Mouse (Mus musculus): ENCODE measurements around the gene Ccl7. TPM values are rescaled to one million over a fixed set of nuclear protein-coding genes. Genes with fewer than 3 reads are reported as not detected.

Ccl7 gene
- polyA plus RNA-seq, 1 experiment: not detected

DNA sequence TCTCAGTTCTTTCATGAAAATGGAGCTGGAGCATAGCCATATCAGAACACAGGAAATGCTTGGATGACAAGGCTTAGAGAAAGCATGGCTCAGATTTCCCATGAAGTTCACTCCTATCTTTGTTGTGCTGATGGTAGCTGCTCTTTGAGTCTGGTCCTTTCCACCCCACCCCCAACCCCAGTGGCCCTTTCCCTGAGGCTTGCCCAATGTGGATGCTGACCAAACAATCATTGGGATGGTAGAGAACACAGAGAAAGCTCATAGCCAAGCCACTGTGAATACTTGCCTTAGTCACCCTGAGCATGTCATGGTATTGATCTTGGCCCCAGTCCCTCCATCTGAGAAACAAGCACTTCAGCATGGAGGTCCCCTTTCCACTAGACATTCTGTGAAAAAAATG is 13.4 kb upstream of the Ccl7 start:
- Histone ChIP-seq H3K4me1 (no peaks in the 10 kb centered on the region), H3K4me3 (replicated peaks) (no peak overlapping the region), H3K36me3 (replicated peaks; ENCODE audit: low read length) (no peaks in the 10 kb centered on the region), H3K9me3 (no peaks in the 10 kb centered on the region), H3K27me3 (replicated peaks) (peaks cover 4% of the 10 kb centered on the region)
- TF ChIP-seq FLI1 (IDR thresholded peaks at IDR 0.05; ENCODE audit: low read length): no peak
- TF ChIP-seq GATA1 (IDR thresholded peaks at IDR 0.05; ENCODE audit: borderline replicate concordance, low read length): no peak

DNA sequence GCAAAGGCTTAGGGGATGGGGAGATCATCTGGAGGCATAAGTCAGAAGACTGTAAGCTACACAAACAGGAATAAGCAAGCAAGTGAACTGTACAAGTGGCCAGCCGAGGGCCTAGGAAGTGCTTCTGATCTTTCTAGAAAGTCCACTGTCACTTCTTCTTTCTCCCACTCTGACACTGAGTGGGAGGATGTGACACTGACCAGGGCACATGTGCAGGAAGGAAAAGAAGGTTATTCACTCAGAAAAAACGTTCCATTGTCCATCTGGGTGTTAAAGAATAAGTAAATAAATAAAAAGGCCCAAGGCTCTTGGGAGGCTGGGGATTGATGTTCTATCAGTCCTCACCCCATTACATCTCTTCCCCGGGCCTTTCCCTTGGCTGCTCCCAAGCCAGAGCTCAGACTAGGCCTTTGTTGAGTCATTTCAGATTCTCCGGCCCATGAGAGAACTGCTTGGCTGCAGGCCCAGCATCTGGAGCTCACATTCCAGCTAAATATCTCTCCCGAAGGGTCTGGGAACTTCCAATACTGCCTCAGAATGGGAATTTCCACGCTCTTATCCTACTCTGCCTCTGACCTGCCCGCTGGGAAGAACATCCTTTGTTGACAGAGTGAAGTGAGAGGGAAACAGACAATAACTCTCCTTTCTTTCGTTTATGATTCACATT is 12.7 kb upstream of the Ccl7 start:
- Histone ChIP-seq H3K9me3 (no peaks in the 10 kb centered on the region), H3K27me3 (replicated peaks) (peaks cover 4% of the 10 kb centered on the region), H3K4me1 (no peaks in the 10 kb centered on the region), H3K36me3 (replicated peaks; ENCODE audit: low read length) (no peaks in the 10 kb centered on the region), H3K4me3 (replicated peaks) (no peak overlapping the region)
- TF ChIP-seq FLI1 (IDR thresholded peaks at IDR 0.05; ENCODE audit: low read length) (no peak), GATA1 (IDR thresholded peaks at IDR 0.05; ENCODE audit: borderline replicate concordance, low read length) (no peak)

DNA sequence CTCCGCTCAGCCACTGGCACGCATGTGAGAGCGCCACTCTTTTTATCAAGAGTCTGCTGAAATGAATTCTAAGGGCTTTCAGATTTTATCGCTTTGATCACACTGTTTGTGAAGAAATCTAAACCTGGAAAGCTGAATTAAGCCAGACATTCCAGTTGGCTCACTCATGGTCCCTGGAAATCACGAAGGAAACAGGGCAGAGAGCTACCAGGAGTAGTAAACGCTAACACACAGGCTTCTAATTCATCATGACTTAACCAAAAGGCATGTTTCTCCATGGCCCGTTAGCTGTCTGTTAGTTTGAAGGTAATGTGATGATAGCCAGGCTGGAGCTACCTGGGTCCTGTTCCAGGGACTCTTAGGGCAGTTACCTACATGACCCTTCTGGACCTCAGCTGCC is 11.1 kb upstream of the Ccl7 start:
- H3K4me3 ChIP-seq (replicated peaks): no peak overlapping the region
- H3K27me3 ChIP-seq (replicated peaks): peaks cover 2% of the 10 kb centered on the region
- H3K36me3 ChIP-seq (replicated peaks; ENCODE audit: low read length): no peaks in the 10 kb centered on the region
- H3K9me3 ChIP-seq: no peaks in the 10 kb centered on the region
- H3K4me1 ChIP-seq: no peaks in the 10 kb centered on the region
- no peak for TF ChIP-seq GATA1 (IDR thresholded peaks at IDR 0.05; ENCODE audit: borderline replicate concordance, low read length)
- no peak for TF ChIP-seq FLI1 (IDR thresholded peaks at IDR 0.05; ENCODE audit: low read length)

DNA sequence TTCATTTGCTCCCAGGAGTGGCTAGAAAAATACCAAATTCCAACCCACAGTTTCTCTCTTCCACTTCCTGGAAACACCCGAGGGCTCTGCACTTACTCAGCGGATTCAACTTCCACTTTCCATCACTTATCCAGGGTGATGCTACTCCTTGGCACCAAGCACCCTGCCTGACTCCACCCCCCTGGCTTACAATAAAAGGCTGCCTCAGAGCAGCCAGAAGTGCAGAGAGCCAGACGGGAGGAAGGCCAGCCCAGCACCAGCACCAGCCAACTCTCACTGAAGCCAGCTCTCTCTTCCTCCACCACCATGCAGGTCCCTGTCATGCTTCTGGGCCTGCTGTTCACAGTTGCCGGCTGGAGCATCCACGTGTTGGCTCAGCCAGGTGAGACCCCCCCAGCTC is 10.2 kb upstream of the Ccl7 start, which contains the start of gene Ccl2:
Gene Ccl2, plus strand, starts transcription at position 216 of the 400 bp plus-strand sequence.
- Histone ChIP-seq H3K4me1 (no peaks in the 10 kb centered on the region), H3K27me3 (replicated peaks) (peaks cover 2% of the 10 kb centered on the region), H3K4me3 (replicated peaks) (no peak within 1 kb of the TSS), H3K9me3 (no peaks in the 10 kb centered on the region), H3K36me3 (replicated peaks; ENCODE audit: low read length) (no peaks in the 10 kb centered on the region)
- TF ChIP-seq GATA1 (IDR thresholded peaks at IDR 0.05; ENCODE audit: borderline replicate concordance, low read length): no peak
- no peak for TF ChIP-seq FLI1 (IDR thresholded peaks at IDR 0.05; ENCODE audit: low read length)

DNA sequence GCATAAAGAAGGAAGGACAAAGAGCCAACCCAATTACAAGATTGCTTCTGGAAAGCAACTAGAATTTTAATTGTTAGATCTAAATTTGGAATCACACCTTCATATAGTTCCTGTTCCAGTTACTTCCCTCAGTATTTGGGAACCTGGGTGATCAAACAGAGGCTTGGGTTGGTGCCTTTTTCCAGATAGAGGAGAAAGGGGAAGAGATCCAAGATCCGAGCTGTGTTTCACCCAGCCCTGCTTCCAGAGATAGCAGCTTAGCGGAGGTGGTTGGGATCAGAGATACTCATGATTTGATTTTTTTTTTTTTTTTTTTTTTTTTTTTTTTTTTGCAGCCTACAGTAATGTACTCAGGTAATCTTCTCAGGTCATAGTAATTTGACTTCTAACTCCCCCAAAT is 9.7 kb upstream of the Ccl7 start:
- H3K4me3 ChIP-seq (replicated peaks): no peak overlapping the region
- no peak for TF ChIP-seq GATA1 (IDR thresholded peaks at IDR 0.05; ENCODE audit: borderline replicate concordance, low read length)
- no peaks in the 10 kb centered on the region for H3K4me1 ChIP-seq
- H3K27me3 ChIP-seq (replicated peaks): peaks cover 2% of the 10 kb centered on the region
- no peaks in the 10 kb centered on the region for H3K9me3 ChIP-seq
- H3K36me3 ChIP-seq (replicated peaks; ENCODE audit: low read length): no peaks in the 10 kb centered on the region

DNA sequence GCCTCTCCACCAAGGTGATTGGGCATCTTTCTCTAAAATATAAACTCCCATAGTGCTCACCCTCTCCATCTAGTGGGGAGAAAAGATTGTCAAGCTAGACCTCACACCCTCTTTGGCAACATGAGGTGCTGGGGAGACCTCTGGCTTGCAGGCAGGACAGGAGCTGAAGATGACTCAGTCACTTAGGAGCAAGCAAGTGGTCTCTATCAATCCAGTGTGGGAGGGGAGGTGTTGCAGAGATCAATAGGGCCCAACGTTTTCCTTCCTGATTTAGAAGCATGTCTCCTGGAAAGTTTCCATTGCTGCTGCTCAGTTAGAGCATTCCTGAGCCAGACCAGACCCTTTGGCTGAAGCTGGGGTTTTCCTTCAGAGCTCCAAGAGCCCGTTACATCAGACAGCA is 7.0 kb upstream of the Ccl7 start, which contains the start of gene Gm17268:
Gene Gm17268, minus strand, starts transcription at position 28 of the 400 bp plus-strand sequence.
- no peak for TF ChIP-seq GATA1 (IDR thresholded peaks at IDR 0.05; ENCODE audit: borderline replicate concordance, low read length)
- no peak for TF ChIP-seq FLI1 (IDR thresholded peaks at IDR 0.05; ENCODE audit: low read length)
- no peaks in the 10 kb centered on the region for H3K36me3 ChIP-seq (replicated peaks; ENCODE audit: low read length)
- no peak within 1 kb of the TSS for H3K4me3 ChIP-seq (replicated peaks)
- no peaks in the 10 kb centered on the region for H3K4me1 ChIP-seq
- H3K27me3 ChIP-seq (replicated peaks): peaks cover 2% of the 10 kb centered on the region
- no peaks in the 10 kb centered on the region for H3K9me3 ChIP-seq

DNA sequence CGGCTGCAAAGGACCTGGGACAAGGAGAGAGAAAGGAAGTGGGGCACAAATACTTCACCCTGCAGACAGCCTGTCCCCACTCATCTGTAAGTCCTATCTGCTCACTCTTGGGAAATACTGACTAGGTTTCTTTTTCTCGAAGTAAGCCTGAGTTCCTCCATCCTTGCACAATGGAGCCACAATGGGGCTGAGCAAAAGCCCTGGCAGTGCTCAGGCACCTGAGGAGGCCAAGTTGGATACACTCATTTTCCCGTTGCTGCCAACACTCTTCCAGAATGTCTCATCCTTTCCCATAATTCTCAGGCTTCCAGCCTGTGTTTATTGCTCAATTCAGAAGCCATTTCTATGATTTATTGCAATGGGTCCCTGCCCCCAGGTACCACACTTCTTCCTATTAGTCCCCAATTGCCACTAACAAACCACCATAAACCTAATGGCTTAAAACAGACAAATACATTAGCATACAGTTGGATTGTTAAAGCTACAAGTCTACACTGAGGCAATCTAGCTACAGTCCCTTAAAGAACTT is 6.3 kb upstream of the Ccl7 start:
- Histone ChIP-seq H3K4me1 (no peaks in the 10 kb centered on the region), H3K36me3 (replicated peaks; ENCODE audit: low read length) (no peaks in the 10 kb centered on the region), H3K9me3 (no peaks in the 10 kb centered on the region), H3K4me3 (replicated peaks) (no peak overlapping the region), H3K27me3 (replicated peaks) (peaks cover 2% of the 10 kb centered on the region)
- TF ChIP-seq FLI1 (IDR thresholded peaks at IDR 0.05; ENCODE audit: low read length): no peak
- no peak for TF ChIP-seq GATA1 (IDR thresholded peaks at IDR 0.05; ENCODE audit: borderline replicate concordance, low read length)

DNA sequence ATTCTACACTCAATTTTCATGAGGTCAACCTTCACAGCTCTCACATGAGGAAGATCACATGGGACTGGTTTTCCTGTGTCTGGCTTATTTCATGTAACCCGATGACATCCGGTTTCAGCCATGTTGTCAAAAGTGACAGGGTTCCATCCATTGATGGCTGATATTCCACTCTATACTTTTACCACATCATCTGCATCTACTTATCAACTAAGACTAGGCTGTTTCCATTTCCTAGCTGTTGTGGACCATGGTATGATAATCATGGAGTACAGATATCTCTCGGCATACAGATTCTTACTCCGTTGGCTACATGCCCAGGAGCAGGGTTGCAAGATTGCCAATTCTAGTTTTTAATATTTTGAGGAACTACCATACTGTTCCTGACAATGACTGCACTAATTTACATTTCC is 3.8 kb upstream of the Ccl7 start:
- Histone ChIP-seq H3K4me1 (no peaks in the 10 kb centered on the region), H3K9me3 (no peaks in the 10 kb centered on the region), H3K4me3 (replicated peaks) (no peak overlapping the region), H3K36me3 (replicated peaks; ENCODE audit: low read length) (no peaks in the 10 kb centered on the region), H3K27me3 (replicated peaks) (no peaks in the 10 kb centered on the region)
- TF ChIP-seq GATA1 (IDR thresholded peaks at IDR 0.05; ENCODE audit: borderline replicate concordance, low read length) (no peak), FLI1 (IDR thresholded peaks at IDR 0.05; ENCODE audit: low read length) (no peak)

DNA sequence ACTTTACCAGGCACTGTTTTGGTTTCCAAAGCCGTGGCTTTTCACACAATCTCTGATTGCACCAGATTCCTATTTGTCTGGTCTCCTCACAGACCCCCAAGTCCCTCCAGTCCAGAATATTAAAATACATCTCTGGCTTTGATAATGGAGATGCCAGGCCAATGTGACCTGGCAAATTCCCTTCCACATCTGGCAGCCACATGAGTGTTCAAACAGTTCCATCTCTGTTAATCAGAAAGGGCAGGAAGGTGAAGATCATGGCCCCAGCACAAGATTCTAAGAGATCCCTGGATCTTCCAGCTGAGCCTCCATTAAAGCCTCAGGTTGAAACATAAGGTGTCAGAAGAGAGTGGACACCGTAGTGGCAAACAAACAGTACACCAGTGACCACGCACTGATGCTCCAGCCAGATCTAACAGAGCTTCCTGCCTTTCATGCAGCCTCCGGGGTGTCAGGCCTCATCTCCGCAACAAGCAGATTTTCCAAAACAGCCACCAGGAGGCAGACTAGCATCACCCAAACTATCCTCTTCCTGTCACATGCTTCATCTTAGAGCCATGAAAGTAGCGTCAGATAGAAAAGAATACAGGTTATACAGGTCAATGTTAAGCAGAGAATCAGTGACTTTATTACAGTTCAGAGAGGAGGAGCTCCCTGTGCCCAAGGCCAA is 2.4 kb downstream of the Ccl7 start:
- Histone ChIP-seq H3K9me3 (no peaks in the 10 kb centered on the region), H3K36me3 (replicated peaks; ENCODE audit: low read length) (no peaks in the 10 kb centered on the region), H3K4me1 (0 out of 2 replicates have a peak, but pooled peaks cover 3% of the 10 kb centered on the region), H3K27me3 (replicated peaks) (peaks cover 1% of the 10 kb centered on the region), H3K4me3 (replicated peaks) (no peak overlapping the region)
- no peak for TF ChIP-seq GATA1 (IDR thresholded peaks at IDR 0.05; ENCODE audit: borderline replicate concordance, low read length)
- TF ChIP-seq FLI1 (IDR thresholded peaks at IDR 0.05; ENCODE audit: low read length): no peak

DNA sequence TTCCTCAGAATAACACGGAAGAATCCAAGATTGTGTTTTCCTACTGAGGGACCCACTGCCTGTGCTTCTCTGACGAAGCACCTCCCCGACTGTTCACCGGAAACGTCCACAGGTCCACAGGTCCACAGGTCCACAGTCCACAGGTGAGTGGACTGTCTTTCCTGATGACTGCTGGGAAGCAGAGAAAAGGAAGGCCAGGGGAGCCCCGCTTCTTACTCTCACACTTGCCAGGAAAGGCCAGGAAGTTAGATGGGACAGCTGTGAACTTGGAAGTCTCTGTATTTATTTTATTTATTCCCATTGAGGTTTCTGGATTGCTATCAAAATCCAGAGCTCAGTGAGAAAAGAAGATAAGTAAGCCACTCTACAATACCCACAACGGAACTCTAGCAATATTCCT is 8.3 kb downstream of the Ccl7 start:
- H3K4me1 ChIP-seq: no peaks in the 10 kb centered on the region
- no peak overlapping the region for H3K4me3 ChIP-seq (replicated peaks)
- TF ChIP-seq GATA1 (IDR thresholded peaks at IDR 0.05; ENCODE audit: borderline replicate concordance, low read length) (no peak), FLI1 (IDR thresholded peaks at IDR 0.05; ENCODE audit: low read length) (no peak)
- no peaks in the 10 kb centered on the region for H3K9me3 ChIP-seq
- peaks cover 6% of the 10 kb centered on the region for H3K27me3 ChIP-seq (replicated peaks)
- no peaks in the 10 kb centered on the region for H3K36me3 ChIP-seq (replicated peaks; ENCODE audit: low read length)

Measured in megakaryocyte, embryonic 14.5 days (primary cell).